Mouse (Mus musculus) midbrain, embryonic 14.5 days (tissue): ENCODE results near the gene Cdh22. TPM values are rescaled to one million over a fixed set of nuclear protein-coding genes. Genes with fewer than 3 reads are reported as not detected.

ENCODE experiments used
- ATAC-seq: fragments of 200-750 bp; cut with Nextera tagmentation; 2 replicates; pipeline ENCODE4 v1.8.0; 2017; ENCODE audit warnings: moderate number of reproducible peaks, moderate library complexity; ENCODE audit not compliant: low FRiP score, low TSS enrichment
- DNase-seq: peaks from one replicate; pipeline ENCODE4 v3.0.0-alpha.2; 2015
- H3K27ac ChIP-seq: fragments of 300-500 bp; sonication (generic); replicated peaks from 2 replicates; pipeline ENCODE4 v1.5.1; 2014; ENCODE audit warnings: mild to moderate bottlenecking, low read depth, low read length, moderate library complexity
- H3K27me3 ChIP-seq: fragments of 300-500 bp; sonication (generic); 2 replicates; pipeline ENCODE4 v1.6.1; 2014; ENCODE audit warnings: low read length, control low read depth, mixed read lengths; ENCODE audit not compliant: control insufficient read depth, insufficient read depth
- H3K36me3 ChIP-seq: fragments of 300-500 bp; sonication (generic); 2 replicates; pipeline ENCODE4 v1.6.1; 2014; ENCODE audit warnings: low read length, control low read depth; ENCODE audit not compliant: control insufficient read depth, insufficient read depth
- H3K4me1 ChIP-seq: fragments of 300-500 bp; sonication (generic); 2 replicates; pipeline ENCODE4 v1.6.1; 2014; ENCODE audit warnings: mild to moderate bottlenecking, antibody characterized with exemption, low read length, control low read depth; ENCODE audit not compliant: control insufficient read depth, insufficient read depth
- H3K4me2 ChIP-seq: fragments of 300-500 bp; sonication (generic); 2 replicates; pipeline ENCODE4 v1.6.1; 2014; ENCODE audit warnings: mild to moderate bottlenecking, low read length, moderate library complexity
- H3K4me3 ChIP-seq: fragments of 300-500 bp; sonication (generic); replicated peaks from 2 replicates; pipeline ENCODE4 v1.5.1; 2014; ENCODE audit warnings: low read depth, low read length
- H3K9ac ChIP-seq: fragments of 300-500 bp; sonication (generic); replicated peaks from 2 replicates; pipeline ENCODE4 v1.6.1; 2014; ENCODE audit warnings: mild to moderate bottlenecking, low read length, moderate library complexity
- H3K9me3 ChIP-seq: fragments of 300-500 bp; sonication (generic); 2 replicates; pipeline ENCODE4 v1.6.1; 2016; ENCODE audit warnings: low read length, control low read depth, mixed read lengths; ENCODE audit not compliant: control insufficient read depth
- WGBS: fragments of 180-500 bp; shearing (Covaris S2); extraction: QIAGEN DNeasy Blood & Tissue Kit; methylation state at CpG from one replicate; pipeline ENCODE4 v1.1.7; 2014; 5-methylcytosine and 5-hydroxymethylcytosine counted together
- polyA plus RNA-seq: library from polyadenylated mRNA; unstranded; fragments of >200 nt; fragmentation: Nextera tagmentation; extraction: Ambion mirVana; gene quantifications from 2 replicates; pipeline ENCODE4 v1.2.1, GENCODE M21; 2014

Cdh22 gene
- polyA plus RNA-seq, 1 experiment from 2014 or later: 15.8 TPM

- no peak overlapping the region for H3K27ac ChIP-seq
- WGBS: 36% methylated on average over 7 of the region's 7 CpGs
- H3K4me3 ChIP-seq: no peak overlapping the region
- ATAC-seq: no peak
- no peak overlapping the region for H3K4me2 ChIP-seq
- peaks cover 17% of the 10 kb centered on the region for H3K4me1 ChIP-seq
- no peaks in the 10 kb centered on the region; the same call in 1 of the 2 replicates for H3K27me3 ChIP-seq
- no peak overlapping the region for H3K9ac ChIP-seq
- H3K36me3 ChIP-seq: no peaks in the 10 kb centered on the region
- DNase-seq: no peak
- H3K9me3 ChIP-seq: no peaks in the 10 kb centered on the region
Observed at GRCm38 (mm10) chr2:165191483-165191882, 43.2 kb downstream of the Cdh22 start.

DNA sequence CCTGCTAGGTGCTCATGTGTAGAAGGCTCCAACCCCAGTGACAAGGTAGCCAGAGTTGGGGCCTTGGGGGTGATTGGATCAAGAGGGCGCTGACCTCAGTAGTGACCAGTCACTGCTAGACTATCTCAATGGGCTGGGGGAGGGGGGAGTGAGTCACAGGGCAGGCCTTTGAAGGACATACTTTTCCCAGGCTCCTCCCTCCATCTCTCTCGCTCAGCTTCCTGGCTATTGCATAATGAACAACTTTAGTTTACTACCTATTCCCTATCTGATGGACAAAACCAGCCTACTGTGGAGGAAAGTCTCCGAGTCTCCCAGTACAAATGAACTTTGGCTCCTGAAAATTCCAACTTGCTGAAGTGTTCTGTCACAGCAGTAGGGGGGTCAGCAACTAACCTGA lies 45.1 kb downstream of the Cdh22 start:
- Histone ChIP-seq H3K4me2 (no peak overlapping the region), H3K4me1 (no peaks in the 10 kb centered on the region; the same call in 1 of the 2 replicates), H3K9me3 (no peaks in the 10 kb centered on the region), H3K27me3 (no peaks in the 10 kb centered on the region; the same call in 1 of the 2 replicates), H3K27ac (no peak overlapping the region), H3K4me3 (no peak overlapping the region), H3K36me3 (no peaks in the 10 kb centered on the region), H3K9ac (no peak overlapping the region)
- ATAC-seq (no peak), DNase-seq (no peak)
- WGBS: 74% methylated on average over 3 of the region's 3 CpGs

DNA sequence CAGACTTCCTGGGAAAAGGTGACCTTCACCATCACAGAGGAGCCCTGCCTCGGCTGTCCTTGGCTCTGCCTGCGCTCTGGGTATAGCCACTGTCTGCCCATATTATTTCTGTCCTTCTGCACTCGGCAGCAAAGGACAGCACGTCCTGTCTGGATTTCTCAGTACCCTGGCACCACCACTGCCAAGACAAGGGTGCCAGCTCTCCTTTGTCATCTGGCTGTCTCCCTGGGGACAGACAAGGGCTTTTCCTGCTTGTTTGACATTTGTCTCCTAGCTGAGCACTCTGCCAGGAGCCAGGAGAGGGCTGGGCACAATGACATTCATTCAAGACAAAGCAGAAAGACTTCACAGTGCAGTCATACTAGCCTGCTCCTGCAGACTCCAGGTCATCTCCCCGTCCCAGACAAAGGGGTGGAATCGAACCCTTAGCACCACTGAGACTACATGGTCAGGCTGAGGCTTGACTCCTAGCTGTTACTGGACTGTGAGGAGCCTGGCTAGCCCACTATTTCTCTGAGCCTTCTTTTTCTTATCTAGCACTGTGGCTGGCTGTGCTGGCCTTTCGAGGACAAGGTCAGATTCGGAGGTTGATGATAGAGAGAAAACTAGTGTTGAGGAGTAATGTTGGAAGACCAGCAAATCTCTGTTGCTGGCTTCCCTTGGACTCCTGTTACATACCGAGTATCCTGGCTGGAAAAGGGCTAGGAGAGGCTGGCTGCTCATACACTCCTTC lies 46.8 kb downstream of the Cdh22 start:
- WGBS: 74% methylated on average over 9 of the region's 9 CpGs

GRCm38 (mm10) chr2:165184015-165184633 lies 50.5 kb downstream of the Cdh22 start:
- peaks cover 18% of the 10 kb centered on the region for H3K4me1 ChIP-seq
- ATAC-seq (peak; percentile 73; the same call in 1 of the 2 replicates), DNase-seq (peak; percentile 88)
- no peak overlapping the region for H3K9ac ChIP-seq
- peak overlapping the region; percentile 56 for H3K27ac ChIP-seq
- H3K4me3 ChIP-seq: no peak overlapping the region
- WGBS: 20% methylated on average over 9 of the region's 9 CpGs
- H3K27me3 ChIP-seq: 0 out of 2 replicates have a peak, but pooled peaks cover 3% of the 10 kb centered on the region
- no peaks in the 10 kb centered on the region for H3K36me3 ChIP-seq
- H3K4me2 ChIP-seq: no peak overlapping the region
- H3K9me3 ChIP-seq: no peaks in the 10 kb centered on the region

More for the DNA sequence above, 46.8 kb downstream of the Cdh22 start:
- ATAC-seq (no peak), DNase-seq (no peak)
- Histone ChIP-seq H3K36me3 (no peaks in the 10 kb centered on the region), H3K9ac (no peak overlapping the region), H3K27ac (no peak overlapping the region), H3K27me3 (no peaks in the 10 kb centered on the region), H3K4me2 (no peak overlapping the region), H3K4me3 (no peak overlapping the region), H3K9me3 (no peaks in the 10 kb centered on the region), H3K4me1 (peaks cover 13% of the 10 kb centered on the region)

DNA sequence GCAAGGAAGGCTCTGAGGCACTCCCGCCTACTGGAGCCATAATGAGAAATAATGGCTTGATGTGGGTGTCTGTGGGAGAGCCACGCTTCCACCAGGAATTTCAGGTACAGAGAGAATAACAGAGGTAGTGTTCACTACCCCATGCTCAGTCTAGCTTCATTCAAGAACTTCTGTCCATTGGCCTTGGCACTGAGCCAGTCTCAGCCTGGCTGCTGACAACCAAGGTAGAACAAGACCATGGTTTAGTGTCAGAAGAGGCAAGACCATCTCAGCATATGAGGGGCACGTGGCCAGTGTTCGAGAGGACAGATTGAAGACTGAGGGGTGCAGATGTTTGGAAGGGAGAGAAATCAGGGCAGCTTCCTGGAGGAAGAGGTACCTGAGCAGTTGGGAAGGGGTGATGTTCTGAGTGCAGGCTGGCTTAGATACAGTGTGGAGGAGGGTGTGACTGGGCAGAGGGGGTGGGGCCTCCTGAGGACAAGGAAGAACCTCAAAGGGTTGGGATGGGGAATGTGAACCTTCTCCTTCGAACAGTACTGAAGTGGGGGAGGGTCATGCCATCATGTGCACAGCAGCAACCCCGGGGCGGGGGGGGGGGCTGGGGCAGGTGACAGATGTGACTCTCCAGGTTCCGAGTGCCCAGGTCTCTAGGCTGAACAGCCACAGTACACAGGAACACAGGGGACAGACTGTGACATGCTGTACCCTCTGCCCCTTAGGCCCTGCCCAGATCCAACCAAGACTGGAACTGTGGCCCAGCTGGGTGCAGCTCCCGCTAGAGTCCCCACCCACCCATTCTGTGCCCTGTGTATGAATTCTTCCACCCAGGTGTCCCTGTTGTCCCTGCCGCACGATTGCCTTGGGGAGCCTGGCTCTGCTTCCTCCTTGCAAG lies 52.3 kb downstream of the Cdh22 start:
- DNase-seq (no peak), ATAC-seq (no peak)
- peaks cover 25% of the 10 kb centered on the region for H3K4me1 ChIP-seq
- peak overlapping the region; percentile 52; the same call in 1 of the 2 replicates for H3K27ac ChIP-seq
- H3K27me3 ChIP-seq: 0 out of 2 replicates have a peak, but pooled peaks cover 3% of the 10 kb centered on the region
- WGBS: 67% methylated on average over 11 of the region's 11 CpGs
- no peak overlapping the region for H3K4me3 ChIP-seq
- H3K9me3 ChIP-seq: no peaks in the 10 kb centered on the region
- H3K4me2 ChIP-seq: no peak overlapping the region
- no peak overlapping the region; the same call in 1 of the 2 replicates for H3K9ac ChIP-seq
- no peaks in the 10 kb centered on the region for H3K36me3 ChIP-seq

DNA sequence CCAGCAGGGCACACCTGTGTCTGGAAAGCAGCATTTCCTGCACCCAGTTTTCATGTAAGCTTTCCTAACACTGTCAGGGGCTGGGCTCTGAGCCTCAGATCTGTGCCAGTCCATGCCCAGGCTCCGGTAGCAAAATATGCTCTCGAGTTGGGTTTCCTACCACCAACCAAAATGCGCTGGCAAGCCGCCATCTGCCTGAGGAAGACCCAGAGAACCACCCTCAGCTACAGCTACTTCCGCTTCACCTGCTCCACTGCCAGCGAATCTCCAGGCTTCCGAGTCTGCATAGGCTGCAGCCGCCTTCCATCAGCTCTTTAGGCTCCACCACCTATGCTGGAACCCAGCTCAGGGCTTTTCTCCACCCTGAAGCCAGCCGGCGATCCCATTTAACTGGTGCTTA lies 55.4 kb downstream of the Cdh22 start:
- no peak overlapping the region for H3K9ac ChIP-seq
- H3K4me1 ChIP-seq: peaks cover 36% of the 10 kb centered on the region
- H3K4me3 ChIP-seq: no peak overlapping the region
- ATAC-seq (no peak), DNase-seq (no peak)
- H3K27ac ChIP-seq: no peak overlapping the region
- H3K36me3 ChIP-seq: no peaks in the 10 kb centered on the region
- no peak overlapping the region for H3K4me2 ChIP-seq
- no peaks in the 10 kb centered on the region for H3K9me3 ChIP-seq
- 0 out of 2 replicates have a peak, but pooled peaks cover 3% of the 10 kb centered on the region for H3K27me3 ChIP-seq
- WGBS: 75% methylated on average over 10 of the region's 10 CpGs

- Histone ChIP-seq H3K4me1 (peaks cover 24% of the 10 kb centered on the region), H3K27ac (peak overlapping the region; percentile 76), H3K27me3 (0 out of 2 replicates have a peak, but pooled peaks cover 3% of the 10 kb centered on the region), H3K36me3 (no peaks in the 10 kb centered on the region), H3K9me3 (no peaks in the 10 kb centered on the region), H3K4me3 (no peak overlapping the region), H3K9ac (no peak overlapping the region), H3K4me2 (peak overlapping the region; percentile 7)
- DNase-seq (peak; percentile 73), ATAC-seq (peak; percentile 53; the same call in 1 of the 2 replicates)
- WGBS: 6% methylated on average over 9 of the region's 9 CpGs
Observed at GRCm38 (mm10) chr2:165176965-165177364, 57.7 kb downstream of the Cdh22 start.

- Histone ChIP-seq H3K4me3 (no peak overlapping the region), H3K4me1 (peaks cover 25% of the 10 kb centered on the region), H3K27me3 (no peaks in the 10 kb centered on the region; the same call in 1 of the 2 replicates), H3K4me2 (no peak overlapping the region), H3K9ac (no peak overlapping the region), H3K36me3 (no peaks in the 10 kb centered on the region), H3K27ac (no peak overlapping the region; the same call in 1 of the 2 replicates), H3K9me3 (no peaks in the 10 kb centered on the region)
- WGBS: 13% methylated on average over 18 of the region's 18 CpGs
- ATAC-seq (no peak; the same call in 1 of the 2 replicates), DNase-seq (peak; percentile 75)
Observed at GRCm38 (mm10) chr2:165166664-165167435, 67.8 kb downstream of the Cdh22 start.
